Mouse (Mus musculus): ENCODE data around the gene Nxpe3.
"Not testable (repeated sequence)": the region's sequence is repeated elsewhere in the genome, so short reads cannot be mapped to it uniquely, and the experiment has no call there.

Gene Nxpe3

DNA sequence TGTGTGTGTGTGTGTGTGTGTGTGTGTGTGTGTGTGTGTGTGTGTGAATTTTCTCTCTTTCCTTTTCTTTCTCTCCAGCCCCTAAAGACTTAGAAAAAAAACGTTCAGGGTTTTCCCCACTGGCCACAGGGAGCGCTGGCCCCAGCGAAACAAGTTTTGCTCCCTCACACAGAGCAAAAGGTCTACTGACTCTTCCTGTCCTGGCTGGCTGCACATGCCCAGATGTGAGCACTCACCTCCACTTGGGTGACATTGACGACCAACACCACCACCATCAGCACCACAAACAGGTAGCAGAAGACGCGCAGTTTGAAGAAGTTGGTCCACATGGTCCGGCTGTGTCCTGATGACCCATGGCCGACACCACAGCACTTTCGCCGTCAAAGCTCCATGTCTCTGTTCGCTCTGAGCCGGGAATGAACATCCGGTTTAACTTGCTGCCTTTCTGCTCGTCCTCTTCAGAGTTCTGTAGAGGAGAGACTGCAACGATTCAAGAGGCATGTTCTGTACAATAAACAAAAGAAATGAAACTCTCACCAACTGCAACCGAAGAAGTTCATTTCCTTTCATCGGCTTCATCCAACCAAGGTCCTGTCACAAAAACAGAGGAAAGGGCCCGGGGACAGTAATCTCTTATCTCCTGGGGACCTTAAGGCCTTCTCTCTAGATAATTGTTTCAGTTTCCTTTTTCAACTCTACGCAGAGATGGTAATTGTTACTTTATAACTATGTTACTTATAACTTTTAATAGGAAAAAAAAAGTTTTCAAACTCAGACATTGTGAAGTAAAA, 4.5 kb downstream of the Nxpe3 start:
- no peak for DNase-seq (ENCODE audit: extremely low spot score, low spot score)

GRCm38 (mm10) chr16:55889451-55889850, 5.6 kb downstream of the Nxpe3 start:
- no peak for DNase-seq (ENCODE audit: extremely low spot score, low spot score)

DNA sequence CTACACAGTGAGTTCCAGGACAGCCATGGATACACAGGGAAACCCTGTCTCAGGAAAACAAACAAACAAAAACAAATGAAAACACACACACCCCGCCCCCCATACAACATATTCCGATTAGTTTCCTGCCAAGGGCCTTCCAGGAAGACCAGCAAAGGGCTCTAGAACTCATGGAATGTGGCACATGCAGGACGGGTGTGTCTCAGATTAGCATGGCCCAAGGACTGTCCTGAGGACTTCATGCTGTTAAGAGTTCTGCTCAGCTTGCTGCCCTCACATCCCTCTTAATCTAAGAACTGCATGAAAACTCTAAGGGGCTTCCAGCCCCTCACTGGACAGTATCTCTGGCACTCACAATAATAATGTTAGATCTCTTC, 6.5 kb downstream of the Nxpe3 start:
- no peak for DNase-seq (ENCODE audit: extremely low spot score, low spot score)

DNA sequence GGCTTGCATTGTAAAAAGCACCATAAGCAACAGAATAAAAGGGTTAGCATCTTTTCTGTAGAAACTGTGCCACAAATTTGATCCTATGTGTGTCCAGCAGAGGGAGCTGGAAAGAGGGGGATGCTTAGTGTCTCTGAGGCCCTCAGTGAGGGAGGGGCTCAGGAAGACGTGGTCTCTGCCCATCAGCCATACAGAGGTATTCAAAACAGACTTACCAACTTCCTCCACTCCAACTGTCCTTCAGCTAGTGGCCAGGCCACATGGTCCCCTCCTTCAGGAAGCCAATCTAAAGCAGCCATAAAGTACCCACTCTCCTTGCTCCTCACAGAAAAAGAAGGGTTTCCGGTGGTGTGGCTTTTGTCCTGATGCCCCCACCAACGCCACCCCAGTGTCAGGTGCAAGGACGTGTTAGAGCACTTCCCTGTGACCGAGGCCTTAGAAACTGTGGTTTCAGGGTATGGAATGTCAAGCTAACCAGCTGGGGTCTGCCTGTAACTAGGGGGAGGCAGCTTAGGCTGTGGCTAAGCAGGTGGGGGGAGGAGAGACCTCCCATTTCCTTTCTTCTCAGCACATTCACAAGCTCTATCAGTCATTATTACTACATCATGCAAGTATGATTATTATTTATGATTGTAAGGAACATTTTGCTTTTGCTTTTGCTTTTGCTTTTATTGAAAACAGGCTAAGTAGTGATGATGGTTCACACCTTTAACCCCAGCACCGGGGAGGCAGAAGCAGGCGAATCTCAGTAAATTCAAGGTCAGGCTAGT, 7.1 kb downstream of the Nxpe3 start:
- no peak for DNase-seq (ENCODE audit: extremely low spot score, low spot score)

DNA sequence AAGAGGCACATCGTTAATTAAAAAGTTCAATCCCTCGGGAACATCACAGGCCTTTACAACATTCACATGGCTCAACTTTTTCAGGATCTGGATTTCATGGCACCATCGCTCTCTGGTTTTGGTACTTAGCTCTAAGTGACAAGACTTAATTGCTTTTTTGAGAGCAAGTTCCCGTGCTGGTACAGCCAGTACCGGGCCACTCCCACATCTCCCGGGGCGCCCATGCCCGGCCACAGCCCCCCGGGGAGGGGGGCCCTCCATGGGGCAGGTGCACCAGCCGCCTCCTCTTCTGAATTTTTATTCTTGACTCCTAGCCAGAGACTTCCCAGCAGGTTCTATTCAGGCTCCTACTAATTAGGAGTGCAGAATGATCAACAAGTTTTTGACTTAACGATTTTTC, 10.8 kb downstream of the Nxpe3 start:
- no peak for DNase-seq (ENCODE audit: extremely low spot score, low spot score)

DNA sequence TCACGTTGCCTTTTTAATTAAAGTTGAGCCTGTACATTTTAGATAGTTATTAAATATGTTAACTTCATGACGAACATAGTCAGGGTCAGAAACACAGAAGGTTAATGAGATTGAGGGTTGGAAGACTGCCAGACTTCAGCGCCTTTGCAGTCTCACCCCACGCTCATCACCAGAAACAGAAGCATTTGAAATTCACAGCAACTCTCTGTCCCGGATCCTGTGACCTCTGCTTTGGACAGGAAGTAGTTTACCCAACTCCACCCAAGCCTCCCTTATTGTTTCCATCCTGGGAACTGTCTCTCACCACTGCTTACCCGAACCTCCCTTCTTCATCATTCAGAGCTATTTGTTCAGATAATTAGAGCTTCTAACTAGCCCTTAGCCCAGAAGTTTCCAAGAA, 19.1 kb downstream of the Nxpe3 start:
- no peak for DNase-seq (ENCODE audit: extremely low spot score, low spot score)

GRCm38 (mm10) chr16:55863832-55864231, 31.3 kb downstream of the Nxpe3 start:
- no peak for DNase-seq (ENCODE audit: extremely low spot score, low spot score)

- peak; percentile 65 for DNase-seq (ENCODE audit: extremely low spot score, low spot score)
Observed at GRCm38 (mm10) chr16:55863149-55863815, 31.8 kb downstream of the Nxpe3 start.

DNA sequence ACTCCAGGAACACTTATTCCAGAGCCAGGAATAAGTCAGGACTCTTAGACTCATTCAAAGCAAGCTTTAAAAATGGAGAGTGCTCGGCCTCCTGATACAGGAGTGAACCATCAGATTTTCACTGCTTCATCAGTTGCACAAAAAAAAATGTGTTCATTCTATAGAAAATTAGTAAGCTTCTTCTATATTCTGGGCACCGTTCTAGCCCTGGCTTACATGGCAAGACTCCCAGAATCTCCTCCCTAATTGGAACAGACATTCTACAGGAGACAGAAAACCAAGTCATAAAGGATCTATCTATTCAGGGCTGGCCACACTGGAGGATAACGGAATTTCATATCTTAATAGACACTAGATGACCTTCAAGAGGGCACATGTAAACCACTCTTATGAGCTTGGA, 34.0 kb downstream of the Nxpe3 start:
- DNase-seq (ENCODE audit: extremely low spot score, low spot score): no peak

GRCm38 (mm10) chr16:55859421-55859820, 35.7 kb downstream of the Nxpe3 start:
- not testable (repeated sequence) for DNase-seq (ENCODE audit: extremely low spot score, low spot score)

DNA sequence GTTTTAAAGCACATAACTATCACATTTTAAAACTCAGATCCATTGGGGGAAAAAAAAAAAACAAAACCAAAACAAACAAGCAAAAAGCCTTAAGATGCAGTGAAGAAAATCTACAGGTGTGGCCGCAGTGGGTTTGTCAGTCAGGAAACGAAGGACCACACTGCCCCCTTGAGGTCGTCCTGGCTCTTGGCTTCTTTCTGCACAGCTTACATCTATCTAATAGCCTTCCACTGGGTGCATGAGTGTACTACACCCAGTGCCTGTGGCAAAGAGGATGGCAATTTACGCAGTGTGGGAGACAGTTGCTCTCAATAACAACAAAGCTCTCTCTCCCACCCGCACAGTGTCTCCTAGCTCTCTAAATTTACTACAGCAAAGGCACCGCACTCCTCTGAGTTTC, 36.6 kb downstream of the Nxpe3 start:
- DNase-seq (ENCODE audit: extremely low spot score, low spot score): peak; percentile 25

GRCm38 (mm10) chr16:55852943-55853727, 42.0 kb downstream of the Nxpe3 start:
- peak; percentile 69 for DNase-seq (ENCODE audit: extremely low spot score, low spot score)

DNA sequence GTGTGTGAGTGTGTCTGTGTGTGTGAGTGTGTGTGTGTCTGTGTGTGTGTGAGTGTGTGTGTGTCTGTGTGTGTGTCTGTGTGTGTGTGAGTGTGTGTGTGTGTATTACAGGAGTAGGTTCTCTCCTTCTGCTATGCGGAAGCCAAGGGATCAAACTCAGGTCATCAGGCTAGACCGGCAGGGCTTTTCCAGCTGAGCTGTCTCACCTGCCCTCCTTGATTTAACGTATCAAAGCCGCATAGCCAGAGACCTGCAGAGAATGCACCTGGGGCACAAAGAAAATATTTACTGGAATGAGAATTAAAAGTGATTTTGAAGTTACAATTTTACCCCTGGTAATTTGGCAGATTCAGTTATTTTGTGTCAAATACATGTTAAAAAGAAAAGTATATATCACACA, 42.6 kb downstream of the Nxpe3 start:
- no peak for DNase-seq (ENCODE audit: extremely low spot score, low spot score)

GRCm38 (mm10) chr16:55850485-55850884, 44.6 kb downstream of the Nxpe3 start:
- DNase-seq (ENCODE audit: extremely low spot score, low spot score): no peak

- DNase-seq (ENCODE audit: extremely low spot score, low spot score): no peak
Observed at GRCm38 (mm10) chr16:55847679-55848078, 47.4 kb downstream of the Nxpe3 start.

DNA sequence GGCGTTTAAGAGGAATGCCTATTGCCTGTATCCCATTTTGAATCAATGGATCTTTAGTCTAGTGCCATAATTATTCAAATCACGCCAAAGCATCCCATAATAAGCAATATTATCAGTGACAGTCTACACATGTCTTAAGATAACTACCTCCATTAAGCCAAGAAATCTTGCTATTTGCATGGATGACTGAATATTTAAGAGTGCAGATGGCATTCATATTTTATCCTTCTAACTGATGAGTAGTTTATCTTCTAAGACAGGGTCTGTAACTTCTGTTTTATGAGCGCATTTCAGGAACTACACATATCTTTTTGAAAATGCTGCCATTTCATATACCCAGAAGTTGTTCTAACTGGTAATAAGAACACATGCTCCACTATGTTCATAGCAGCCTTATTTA, 50.2 kb downstream of the Nxpe3 start:
- DNase-seq (ENCODE audit: extremely low spot score, low spot score): no peak

DNA sequence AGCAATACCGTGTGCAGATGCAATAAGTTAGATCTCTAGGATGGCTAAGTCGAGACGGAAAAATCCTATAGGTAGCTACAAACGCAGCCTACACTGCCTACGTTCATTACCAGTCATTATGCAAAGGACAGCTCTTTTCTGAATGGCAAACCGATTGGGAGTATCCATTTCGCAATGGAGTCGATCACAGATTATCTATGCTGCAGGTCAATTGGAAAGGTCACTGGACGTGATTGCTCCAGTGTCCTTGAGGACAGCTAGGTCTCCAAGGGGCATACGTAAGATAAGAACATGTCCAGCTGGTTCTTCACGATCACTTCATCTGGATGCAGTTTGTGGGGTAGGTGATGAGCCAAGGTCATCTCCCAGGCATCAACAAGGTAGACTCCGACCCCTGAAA, 51.2 kb downstream of the Nxpe3 start:
- no peak for DNase-seq (ENCODE audit: extremely low spot score, low spot score)

- DNase-seq (ENCODE audit: extremely low spot score, low spot score): no peak
Observed at GRCm38 (mm10) chr16:55843134-55843533, 52.0 kb downstream of the Nxpe3 start.

DNA sequence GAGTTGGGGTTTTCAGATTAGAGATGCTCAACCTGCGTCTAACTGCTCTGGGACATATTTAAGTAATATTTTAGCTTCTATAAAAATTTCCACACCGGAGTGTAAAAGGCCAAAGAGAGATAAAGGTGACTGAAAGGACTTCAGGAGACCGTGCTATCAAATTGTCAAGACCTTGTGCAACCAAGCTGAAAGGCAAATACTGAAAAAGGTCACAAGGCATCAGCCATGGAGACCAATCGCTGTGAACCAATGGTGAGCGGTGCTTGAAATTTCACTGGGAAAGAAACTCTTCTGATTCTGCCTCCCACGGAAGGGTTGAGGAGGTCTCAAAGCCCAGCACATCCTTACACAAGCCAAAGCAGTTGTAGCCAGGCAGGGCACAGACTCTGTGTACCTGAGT, 53.6 kb downstream of the Nxpe3 start:
- DNase-seq (ENCODE audit: extremely low spot score, low spot score): no peak

- DNase-seq (ENCODE audit: extremely low spot score, low spot score): peak; percentile 91
Observed at GRCm38 (mm10) chr16:55838510-55839474, 56.3 kb downstream of the Nxpe3 start, which contains the start of gene Nfkbiz. Nfkbiz (minus strand) TSS chr16:55838899.
